Mouse (Mus musculus): ENCODE data around the gene Sh3gl3. TPM values are rescaled to one million over a fixed set of nuclear protein-coding genes. Genes with fewer than 3 reads are reported as not detected.

Gene Sh3gl3
- polyA plus RNA-seq, 1 experiment: not detected

- TF ChIP-seq GATA1 (IDR thresholded peaks at IDR 0.05; ENCODE audit: borderline replicate concordance, low read length) (no peak), FLI1 (IDR thresholded peaks at IDR 0.05; ENCODE audit: low read length) (no peak)
- Histone ChIP-seq H3K4me1 (no peaks in the 10 kb centered on the region), H3K4me3 (replicated peaks) (no peak overlapping the region), H3K27me3 (replicated peaks) (peaks cover 40% of the 10 kb centered on the region), H3K36me3 (replicated peaks; ENCODE audit: low read length) (no peaks in the 10 kb centered on the region), H3K9me3 (peaks cover 9% of the 10 kb centered on the region; the same call in 1 of the 2 replicates)
Measured at GRCm38 (mm10) chr7:82339214-82339613, 165.6 kb downstream of the Sh3gl3 start.

DNA sequence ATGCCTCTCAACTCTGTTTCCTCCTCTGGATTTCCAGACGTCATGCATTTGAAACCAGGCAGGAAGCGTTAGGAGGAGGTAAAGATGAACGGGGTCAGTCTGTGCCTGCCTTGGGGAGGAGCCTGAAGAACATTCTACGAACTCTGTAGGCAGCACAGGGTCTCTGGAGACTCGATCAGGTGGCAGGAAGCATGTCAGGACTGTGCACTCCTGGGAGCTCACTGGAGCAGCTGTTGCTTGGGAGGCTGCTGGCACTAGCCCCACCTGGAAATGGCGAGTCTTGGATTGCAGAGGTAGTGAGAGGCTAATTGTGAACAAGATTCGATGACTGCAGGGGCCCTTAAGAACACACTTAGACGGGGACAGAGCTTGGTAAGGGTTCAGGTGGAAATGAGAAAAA lies 167.8 kb downstream of the Sh3gl3 start:
- no peak overlapping the region for H3K4me3 ChIP-seq (replicated peaks)
- TF ChIP-seq GATA1 (IDR thresholded peaks at IDR 0.05; ENCODE audit: borderline replicate concordance, low read length) (no peak), FLI1 (IDR thresholded peaks at IDR 0.05; ENCODE audit: low read length) (no peak)
- H3K4me1 ChIP-seq: no peaks in the 10 kb centered on the region
- peaks cover 9% of the 10 kb centered on the region; the same call in 1 of the 2 replicates for H3K9me3 ChIP-seq
- no peaks in the 10 kb centered on the region for H3K36me3 ChIP-seq (replicated peaks; ENCODE audit: low read length)
- H3K27me3 ChIP-seq (replicated peaks): peaks cover 18% of the 10 kb centered on the region

GRCm38 (mm10) chr7:82346706-82347105 lies 173.1 kb downstream of the Sh3gl3 start:
- H3K9me3 ChIP-seq: no peaks in the 10 kb centered on the region
- no peak for TF ChIP-seq FLI1 (IDR thresholded peaks at IDR 0.05; ENCODE audit: low read length)
- H3K27me3 ChIP-seq (replicated peaks): no peaks in the 10 kb centered on the region
- H3K4me1 ChIP-seq: no peaks in the 10 kb centered on the region
- H3K4me3 ChIP-seq (replicated peaks): no peak overlapping the region
- H3K36me3 ChIP-seq (replicated peaks; ENCODE audit: low read length): no peaks in the 10 kb centered on the region

GRCm38 (mm10) chr7:82349796-82350195 lies 176.2 kb downstream of the Sh3gl3 start:
- TF ChIP-seq GATA1 (IDR thresholded peaks at IDR 0.05; ENCODE audit: borderline replicate concordance, low read length) (no peak), FLI1 (IDR thresholded peaks at IDR 0.05; ENCODE audit: low read length) (no peak)
- Histone ChIP-seq H3K27me3 (replicated peaks) (no peaks in the 10 kb centered on the region), H3K4me3 (replicated peaks) (no peak overlapping the region), H3K4me1 (no peaks in the 10 kb centered on the region), H3K9me3 (no peaks in the 10 kb centered on the region), H3K36me3 (replicated peaks; ENCODE audit: low read length) (no peaks in the 10 kb centered on the region)

GRCm38 (mm10) chr7:82350421-82350820 lies 176.8 kb downstream of the Sh3gl3 start:
- no peak for TF ChIP-seq FLI1 (IDR thresholded peaks at IDR 0.05; ENCODE audit: low read length)
- Histone ChIP-seq H3K36me3 (replicated peaks; ENCODE audit: low read length) (no peaks in the 10 kb centered on the region), H3K4me3 (replicated peaks) (no peak overlapping the region), H3K4me1 (no peaks in the 10 kb centered on the region), H3K27me3 (replicated peaks) (no peaks in the 10 kb centered on the region), H3K9me3 (no peaks in the 10 kb centered on the region)

Other genes with a start within 250 kb of the Sh3gl3 start
- 0.57 TPM in 1 of 2 replicates, not detected in the other for gene Hdgfl3, start 239.4 kb upstream of the Sh3gl3 start, polyA plus RNA-seq (2012; ENCODE audit: insufficient read depth, low replicate concordance)
- gene Bnc1, start 181.5 kb upstream of the Sh3gl3 start, polyA plus RNA-seq (2012; ENCODE audit: insufficient read depth, low replicate concordance): not detected in 2 replicates
- gene Adamtsl3, start 161.9 kb downstream of the Sh3gl3 start, polyA plus RNA-seq (2012; ENCODE audit: insufficient read depth, low replicate concordance): 0.01 TPM in 1 of 2 replicates, not detected in the other

All from megakaryocyte, embryonic 14.5 days (primary cell).